Mouse (Mus musculus) forebrain, postnatal 0 days (tissue): Measurements from ENCODE around the gene Gal3st3. TPM values are rescaled to one million over a fixed set of nuclear protein-coding genes. Genes with fewer than 3 reads are reported as not detected.
A peak's percentile ranks its signal among the peaks of the same experiment; 100 is the strongest.

ENCODE experiments used
- ATAC-seq: fragments of 200-750 bp; cut with Nextera tagmentation; 2 replicates; pipeline ENCODE4 v1.8.0; 2017; ENCODE audit warnings: mild to moderate bottlenecking, moderate library complexity
- DNase-seq: peaks from one replicate; pipeline ENCODE4 v3.0.0-alpha.2; 2015
- H3K27ac ChIP-seq: fragments of 300-500 bp; sonication (generic); 2 replicates; pipeline ENCODE4 v1.5.1; 2014; ENCODE audit warnings: low read depth, mild to moderate bottlenecking, antibody characterized with exemption, low read length, moderate library complexity, mixed read lengths
- H3K27me3 ChIP-seq: fragments of 300-500 bp; sonication (generic); 2 replicates; pipeline ENCODE4 v1.6.1; 2014; ENCODE audit warnings: mild to moderate bottlenecking, low read length, mixed read lengths; ENCODE audit not compliant: insufficient read depth
- H3K36me3 ChIP-seq: fragments of 300-500 bp; sonication (generic); 2 replicates; pipeline ENCODE4 v1.6.1; 2014; ENCODE audit warnings: mild to moderate bottlenecking, moderate library complexity; ENCODE audit not compliant: insufficient read depth
- H3K4me1 ChIP-seq: fragments of 300-500 bp; sonication (generic); 2 replicates; pipeline ENCODE4 v1.6.1; 2014; ENCODE audit warnings: antibody characterized with exemption; ENCODE audit not compliant: insufficient read depth
- H3K4me2 ChIP-seq: fragments of 300-500 bp; sonication (generic); 2 replicates; pipeline ENCODE4 v1.6.1; 2014; ENCODE audit warnings: low read depth, mild to moderate bottlenecking, moderate library complexity
- H3K4me3 ChIP-seq: fragments of 300-500 bp; sonication (generic); 2 replicates; pipeline ENCODE4 v1.5.1; 2014; ENCODE audit warnings: low read depth, low read length, mixed read lengths
- H3K9ac ChIP-seq: fragments of 300-500 bp; sonication (generic); 2 replicates; pipeline ENCODE4 v1.6.1; 2014; ENCODE audit warnings: mild to moderate bottlenecking
- H3K9me3 ChIP-seq: fragments of 300-500 bp; sonication (generic); 2 replicates; pipeline ENCODE4 v1.6.1; 2016; ENCODE audit warnings: low read length
- CTCF ChIP-seq: sonication (generic); IDR thresholded peaks from 2 replicates; pipeline ENCODE4 v1.5.1; 2016; ENCODE audit warnings: antibody characterized with exemption, control low read depth, low read depth
- WGBS: fragments of 180-500 bp; shearing (Covaris S2); extraction: QIAGEN DNeasy Blood & Tissue Kit; methylation state at CpG from one replicate; pipeline ENCODE4 v1.1.7; 2014; 5-methylcytosine and 5-hydroxymethylcytosine counted together
- polyA plus RNA-seq: library from polyadenylated mRNA; unstranded; fragments of >200 nt; fragmentation: Nextera tagmentation; extraction: Ambion mirVana; gene quantifications from 2 replicates; pipeline ENCODE4 v1.2.1, GENCODE M21; 2015
- total RNA-seq: library from RNA; depleted of rRNA; stranded (reverse); fragments of >200 nt; gene quantifications from 2 replicates; pipeline ENCODE4 v1.2.3, GENCODE M21; 2014

Gene Gal3st3
- total and polyA plus RNA-seq, 2 experiments from 2014 or later = 19.4 to 50.4 TPM

DNA sequence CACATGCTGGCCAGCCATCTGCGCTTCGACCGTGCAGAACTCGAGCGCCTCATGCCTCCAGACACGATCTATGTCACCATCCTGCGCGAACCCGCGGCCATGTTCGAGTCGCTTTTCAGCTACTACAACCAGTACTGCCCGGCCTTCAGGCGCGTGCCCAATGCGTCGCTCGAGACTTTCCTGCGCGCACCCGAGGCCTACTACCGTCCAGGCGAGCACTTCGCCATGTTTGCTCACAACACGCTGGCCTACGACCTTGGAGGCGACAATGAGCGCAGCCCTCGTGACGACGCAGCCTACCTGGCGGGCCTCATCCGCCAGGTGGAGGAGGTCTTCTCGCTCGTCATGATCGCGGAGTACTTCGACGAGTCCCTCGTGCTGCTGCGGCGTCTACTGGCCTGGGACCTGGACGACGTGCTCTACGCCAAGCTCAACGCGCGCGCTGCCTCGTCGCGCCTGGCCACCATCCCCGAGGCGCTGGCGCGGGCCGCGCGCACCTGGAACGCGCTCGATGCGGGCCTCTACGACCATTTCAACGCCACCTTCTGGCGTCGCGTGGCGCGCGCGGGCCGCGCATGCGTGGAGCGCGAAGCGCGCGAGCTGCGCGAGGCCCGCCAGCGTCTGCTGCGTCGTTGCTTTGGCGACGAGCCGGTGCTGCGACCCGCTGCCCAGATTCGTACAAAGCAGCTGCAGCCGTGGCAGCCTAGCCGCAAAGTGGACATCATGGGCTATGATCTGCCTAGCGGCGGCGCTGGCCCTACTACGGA, 9.0 kb downstream of the Gal3st3 start:
- Histone ChIP-seq H3K36me3 (peaks cover 48% of the 10 kb centered on the region), H3K27me3 (no peaks in the 10 kb centered on the region), H3K4me1 (no peaks in the 10 kb centered on the region), H3K9me3 (no peaks in the 10 kb centered on the region), H3K9ac (no peak overlapping the region), H3K27ac (no peak overlapping the region), H3K4me2 (0 out of 2 replicates have a peak overlapping the region, but pooled peaks have one; percentile 13), H3K4me3 (no peak overlapping the region)
- ATAC-seq (no peak; the same call in 1 of the 2 replicates), DNase-seq (peak; percentile 45)
- WGBS = 54% methylated on average over 98 of the region's 98 CpGs
- 0 out of 2 replicates have a peak, but pooled peaks have one; percentile 4 for TF ChIP-seq CTCF

DNA sequence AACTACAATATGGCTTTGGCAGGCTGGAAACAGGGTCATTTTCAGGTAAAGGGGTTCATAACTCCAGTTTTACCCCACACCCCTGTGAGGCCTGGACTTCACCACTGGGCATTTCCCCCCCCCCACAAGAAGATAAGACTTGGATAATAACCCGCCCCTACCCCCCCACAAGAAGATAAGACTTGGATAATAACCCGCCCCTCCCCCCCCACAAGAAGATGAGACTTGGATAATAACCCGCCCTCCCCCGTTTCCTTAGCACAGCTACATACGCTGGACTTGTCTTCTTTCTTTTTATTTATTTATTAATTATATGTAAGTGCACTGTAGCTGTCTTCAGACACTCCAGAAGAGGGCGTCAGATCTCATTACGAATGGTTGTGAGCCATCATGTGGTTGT, 10.9 kb downstream of the Gal3st3 start:
- no peak overlapping the region for H3K27ac ChIP-seq
- H3K36me3 ChIP-seq = peaks cover 31% of the 10 kb centered on the region
- TF ChIP-seq CTCF = no peak
- no peaks in the 10 kb centered on the region for H3K4me1 ChIP-seq
- no peaks in the 10 kb centered on the region for H3K27me3 ChIP-seq
- H3K9me3 ChIP-seq = no peaks in the 10 kb centered on the region
- no peak overlapping the region for H3K9ac ChIP-seq
- no peak for DNase-seq
- no peak overlapping the region for H3K4me2 ChIP-seq
- no peak for ATAC-seq
- H3K4me3 ChIP-seq = no peak overlapping the region
- WGBS = 88% methylated on average over 7 of the region's 7 CpGs

DNA sequence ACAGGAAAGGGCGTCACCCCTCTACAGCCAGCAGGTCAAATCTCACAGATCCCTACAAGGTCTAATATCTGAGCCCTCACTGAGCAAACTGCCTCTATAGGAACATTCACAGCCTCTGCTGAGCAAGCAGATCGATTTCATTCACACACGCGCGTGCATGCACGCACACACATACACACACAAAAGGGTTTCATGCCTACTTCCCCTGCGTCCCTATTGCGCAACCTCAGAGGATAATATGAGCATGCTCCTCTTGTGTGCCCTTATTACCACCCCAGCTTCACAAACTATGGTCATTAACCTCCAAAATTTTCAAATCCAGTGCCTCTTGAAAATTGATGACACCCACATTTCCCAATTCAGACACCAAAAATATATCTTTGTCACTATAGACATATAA, 15.1 kb downstream of the Gal3st3 start:
- no peak for DNase-seq
- Histone ChIP-seq H3K4me1 (no peaks in the 10 kb centered on the region), H3K27me3 (no peaks in the 10 kb centered on the region), H3K4me3 (no peak overlapping the region), H3K27ac (no peak overlapping the region), H3K9ac (no peak overlapping the region), H3K36me3 (no peaks in the 10 kb centered on the region), H3K9me3 (no peaks in the 10 kb centered on the region), H3K4me2 (no peak overlapping the region)
- 90% methylated on average over 8 of the region's 8 CpGs for WGBS
- no peak for TF ChIP-seq CTCF
- ATAC-seq = no peak

DNA sequence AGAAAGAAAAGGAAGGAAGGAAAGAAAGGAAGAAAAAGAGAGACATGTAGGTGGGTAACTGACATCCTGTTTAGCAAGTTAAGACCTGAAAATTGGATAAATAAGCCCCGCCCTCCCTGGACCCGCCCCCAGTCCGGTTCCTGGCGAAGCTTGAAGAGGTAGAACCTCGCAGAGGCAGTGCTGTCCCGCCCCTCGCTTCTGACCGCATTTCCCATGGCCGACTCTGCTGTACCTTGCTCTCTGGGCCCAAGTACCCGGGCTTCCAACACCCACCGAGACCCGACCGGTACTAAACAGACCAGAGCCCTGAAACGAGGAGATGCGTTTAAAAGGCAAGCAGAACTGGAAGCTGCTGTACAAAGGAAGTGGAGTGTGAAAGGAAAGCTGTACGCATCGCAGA, 25.7 kb downstream of the Gal3st3 start:
- no peaks in the 10 kb centered on the region for H3K36me3 ChIP-seq
- no peak for DNase-seq

DNA sequence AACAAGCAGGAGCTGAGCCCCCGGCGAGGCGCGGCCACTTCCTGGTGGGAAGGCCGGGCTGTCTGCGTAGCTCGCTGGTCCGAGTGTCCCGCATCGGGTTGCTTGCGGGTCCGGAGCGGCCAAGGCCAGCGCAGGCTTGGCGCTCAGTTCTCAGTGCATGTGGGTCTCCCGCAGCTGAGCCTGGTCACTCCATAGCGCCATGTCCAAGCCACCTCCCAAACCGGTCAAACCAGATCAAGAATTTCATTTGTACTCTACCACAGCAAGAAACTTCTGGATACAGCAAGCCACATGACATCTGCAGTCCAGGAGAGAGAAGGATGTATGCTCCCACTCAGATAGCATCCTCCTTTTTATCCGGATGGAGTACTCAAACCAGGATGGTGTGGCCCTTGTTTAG, 29.8 kb downstream of the Gal3st3 start:
- no peak overlapping the region for H3K4me2 ChIP-seq
- WGBS = 81% methylated on average over 19 of the region's 19 CpGs

More for the DNA sequence above, 25.7 kb downstream of the Gal3st3 start:
- TF ChIP-seq CTCF = no peak
- Histone ChIP-seq H3K27ac (no peak overlapping the region), H3K4me3 (no peak overlapping the region), H3K4me2 (no peak overlapping the region), H3K9ac (no peak overlapping the region), H3K9me3 (no peaks in the 10 kb centered on the region), H3K4me1 (no peaks in the 10 kb centered on the region), H3K27me3 (no peaks in the 10 kb centered on the region)
- 60% methylated on average over 17 of the region's 17 CpGs for WGBS
- no peak for ATAC-seq

DNA sequence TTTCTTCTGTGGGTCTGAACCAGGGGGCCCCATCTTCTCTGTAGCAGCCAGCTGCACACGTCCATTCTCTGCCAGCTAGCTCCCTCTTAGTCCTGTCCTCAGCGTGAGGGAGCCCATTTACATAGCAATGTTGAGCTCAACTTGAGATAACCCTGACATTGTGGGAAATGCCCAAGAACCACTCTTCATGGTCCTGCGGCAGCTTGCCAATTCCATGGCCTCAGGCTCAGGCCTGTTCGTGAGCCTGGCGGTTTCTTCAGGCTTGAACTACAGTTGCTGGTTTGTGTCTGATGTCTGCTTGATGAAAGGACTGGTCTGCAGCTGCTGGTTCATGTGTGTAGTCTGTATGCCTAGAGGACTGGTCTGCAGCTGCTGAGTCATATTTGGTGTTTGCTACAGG, 36.6 kb downstream of the Gal3st3 start:
- no peaks in the 10 kb centered on the region for H3K36me3 ChIP-seq
- 78% methylated on average over 5 of the region's 5 CpGs for WGBS
- no peaks in the 10 kb centered on the region for H3K4me1 ChIP-seq
- TF ChIP-seq CTCF = no peak
- H3K27me3 ChIP-seq = no peaks in the 10 kb centered on the region
- no peak overlapping the region for H3K27ac ChIP-seq
- ATAC-seq (no peak), DNase-seq (no peak)
- H3K4me2 ChIP-seq = no peak overlapping the region
- no peak overlapping the region for H3K9ac ChIP-seq
- no peak overlapping the region for H3K4me3 ChIP-seq
- H3K9me3 ChIP-seq = no peaks in the 10 kb centered on the region

More for the DNA sequence above, 29.8 kb downstream of the Gal3st3 start:
- ATAC-seq = no peak
- Histone ChIP-seq H3K9ac (no peak overlapping the region), H3K4me1 (no peaks in the 10 kb centered on the region), H3K27me3 (no peaks in the 10 kb centered on the region), H3K4me3 (no peak overlapping the region), H3K36me3 (no peaks in the 10 kb centered on the region), H3K27ac (no peak overlapping the region), H3K9me3 (no peaks in the 10 kb centered on the region)
- DNase-seq = no peak
- no peak for TF ChIP-seq CTCF

DNA sequence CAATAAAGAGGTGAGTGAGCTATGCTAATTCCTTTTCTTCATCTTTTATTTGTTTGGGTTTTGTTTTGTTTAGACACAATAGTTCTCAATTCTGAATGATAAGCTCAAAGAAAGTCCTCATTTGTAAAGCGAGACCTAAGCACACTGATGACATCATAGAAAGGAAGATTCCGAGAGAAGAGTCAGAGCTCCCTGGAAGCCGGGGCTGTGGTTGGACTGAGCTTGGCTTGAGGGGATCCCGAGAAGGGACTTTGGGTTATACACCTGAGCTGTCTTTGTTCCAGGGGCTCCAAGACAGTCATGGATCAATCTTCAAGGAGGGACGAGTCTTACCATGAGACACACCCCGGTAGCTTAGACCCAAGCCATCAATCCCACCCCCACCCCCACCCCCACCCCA, 37.3 kb downstream of the Gal3st3 start, which contains the start of gene Catsper1:
Gene Catsper1 (plus strand): TSS at position 301 of the 400 bp plus-strand sequence.
- Histone ChIP-seq H3K9me3 (no peaks in the 10 kb centered on the region), H3K4me3 (no peak within 1 kb of the TSS), H3K36me3 (no peaks in the 10 kb centered on the region), H3K27ac (no peak within 1 kb of the TSS), H3K4me2 (no peak within 1 kb of the TSS), H3K27me3 (no peaks in the 10 kb centered on the region), H3K9ac (no peak within 1 kb of the TSS), H3K4me1 (no peaks in the 10 kb centered on the region)
- ATAC-seq (no peak), DNase-seq (no peak)
- TF ChIP-seq CTCF = no peak
- WGBS = 86% methylated on average over 6 of the region's 6 CpGs
